Mouse (Mus musculus): ENCODE results near the gene Prss30. TPM values are rescaled to one million over a fixed set of nuclear protein-coding genes. Genes with fewer than 3 reads are reported as not detected.
A peak's percentile ranks its signal among the peaks of the same experiment; 100 is the strongest.

The Prss30 gene
- total RNA-seq, 1 experiment, result not detected

DNA sequence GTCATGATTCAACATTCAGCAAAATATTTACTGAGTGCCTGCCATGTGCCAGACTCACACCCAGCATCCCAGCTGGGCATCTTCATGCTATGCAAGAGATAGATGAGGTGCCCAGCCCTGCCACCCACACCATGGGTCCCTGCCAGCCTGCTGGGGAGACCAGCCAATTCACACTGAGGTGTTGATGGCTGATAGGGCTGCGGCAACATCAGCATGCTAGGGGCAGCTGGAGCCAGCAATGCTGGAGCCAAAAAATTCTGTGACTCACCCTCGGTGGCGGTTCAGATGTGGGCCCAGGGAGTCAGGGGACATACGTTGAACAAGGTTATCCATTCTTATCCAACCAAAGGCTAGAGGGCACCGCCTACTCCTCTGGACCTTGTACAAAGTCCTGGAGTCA lies 20.0 kb upstream of the Prss30 start:
- Histone ChIP-seq H3K9ac (ENCODE audit: insufficient read depth, low read depth, low read length, poor library complexity, severe bottlenecking) (no peak overlapping the region), H3K27ac (ENCODE audit: insufficient read depth, low read depth, low read length, poor library complexity, severe bottlenecking) (no peak overlapping the region), H3K36me3 (ENCODE audit: control insufficient read depth, insufficient read depth, low read length, poor library complexity, severe bottlenecking) (no peaks in the 10 kb centered on the region), H3K4me3 (ENCODE audit: insufficient read depth in 1 of 2, low read depth in 1 of 2, low read length in 2 of 2, poor library complexity in 1 of 2, severe bottlenecking in 1 of 2) (no peak overlapping the region), H3K4me1 (ENCODE audit: control insufficient read depth in 2 of 2, insufficient read depth in 2 of 2, low read length in 2 of 2, poor library complexity in 1 of 2) (peaks cover 2 to 10% of the 10 kb centered on the region in 2 experiments; a peak in 1 of 4 replicates), H3K9me3 (ENCODE audit: control insufficient read depth, insufficient read depth, low read depth, low read length) (no peaks in the 10 kb centered on the region)
- TF ChIP-seq HCFC1 (IDR thresholded peaks at IDR 0.05; ENCODE audit: borderline replicate concordance, insufficient read depth, low read length) (no peak), CHD2 (IDR thresholded peaks at IDR 0.05; ENCODE audit: low read depth, low read length) (no peak), MAFK (IDR thresholded peaks at IDR 0.05; ENCODE audit: insufficient read depth, low read depth, low read length) (no peak), ZC3H11A (IDR thresholded peaks at IDR 0.05; ENCODE audit: borderline replicate concordance, low read depth, low read length) (no peak), ZNF384 (IDR thresholded peaks at IDR 0.05; ENCODE audit: low read depth, low read length) (no peak)
- DNase-seq (ENCODE audit: low read depth, low spot score), result no peak
- in situ Hi-C loops (cut with MboI; ENCODE audit: low sequenced_read_pairs in 2 of 2, unreplicated experiment in 2 of 2), result no loop called here

DNA sequence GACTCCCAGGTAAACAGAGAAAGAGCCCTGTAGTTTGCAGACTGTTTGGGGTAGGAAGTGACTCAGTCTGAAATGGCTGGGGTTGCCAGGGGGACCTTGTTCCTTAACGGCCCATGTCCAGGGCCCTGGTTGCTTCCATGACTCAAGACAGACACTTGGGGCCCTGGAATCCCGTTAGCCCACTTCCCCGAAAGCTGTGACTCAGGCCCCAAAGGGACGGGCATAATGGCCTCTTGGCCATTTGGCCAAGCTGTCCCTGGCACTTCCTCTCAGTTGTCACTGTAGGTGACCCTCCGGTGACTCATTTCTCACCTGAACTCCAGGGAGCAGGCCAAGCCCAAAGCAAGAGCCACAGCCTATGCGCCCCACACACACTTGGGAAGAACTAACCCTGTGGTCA lies 18.0 kb upstream of the Prss30 start:
- H3K36me3 ChIP-seq (ENCODE audit: control insufficient read depth, insufficient read depth, low read length, poor library complexity, severe bottlenecking), result no peaks in the 10 kb centered on the region
- H3K9me3 ChIP-seq (ENCODE audit: control insufficient read depth, insufficient read depth, low read depth, low read length), result no peaks in the 10 kb centered on the region
- in situ Hi-C loops (cut with MboI; ENCODE audit: low sequenced_read_pairs in 2 of 2, unreplicated experiment in 2 of 2), result no loop called here
- H3K4me3 ChIP-seq (ENCODE audit: insufficient read depth in 1 of 2, low read depth in 1 of 2, low read length in 2 of 2, poor library complexity in 1 of 2, severe bottlenecking in 1 of 2), result no peak overlapping the region
- no peak overlapping the region for H3K27ac ChIP-seq (ENCODE audit: insufficient read depth, low read depth, low read length, poor library complexity, severe bottlenecking)
- no peak overlapping the region for H3K9ac ChIP-seq (ENCODE audit: insufficient read depth, low read depth, low read length, poor library complexity, severe bottlenecking)
- DNase-seq (ENCODE audit: low read depth, low spot score), result no peak
- peaks cover 2 to 10% of the 10 kb centered on the region in 2 experiments; a peak in 2 of 4 replicates for H3K4me1 ChIP-seq (ENCODE audit: control insufficient read depth in 2 of 2, insufficient read depth in 2 of 2, low read length in 2 of 2, poor library complexity in 1 of 2)
- TF ChIP-seq CHD2 (IDR thresholded peaks at IDR 0.05; ENCODE audit: low read depth, low read length) (no peak), MAFK (IDR thresholded peaks at IDR 0.05; ENCODE audit: insufficient read depth, low read depth, low read length) (no peak), ZC3H11A (IDR thresholded peaks at IDR 0.05; ENCODE audit: borderline replicate concordance, low read depth, low read length) (no peak), ZNF384 (IDR thresholded peaks at IDR 0.05; ENCODE audit: low read depth, low read length) (no peak), HCFC1 (IDR thresholded peaks at IDR 0.05; ENCODE audit: borderline replicate concordance, insufficient read depth, low read length) (no peak)

DNA sequence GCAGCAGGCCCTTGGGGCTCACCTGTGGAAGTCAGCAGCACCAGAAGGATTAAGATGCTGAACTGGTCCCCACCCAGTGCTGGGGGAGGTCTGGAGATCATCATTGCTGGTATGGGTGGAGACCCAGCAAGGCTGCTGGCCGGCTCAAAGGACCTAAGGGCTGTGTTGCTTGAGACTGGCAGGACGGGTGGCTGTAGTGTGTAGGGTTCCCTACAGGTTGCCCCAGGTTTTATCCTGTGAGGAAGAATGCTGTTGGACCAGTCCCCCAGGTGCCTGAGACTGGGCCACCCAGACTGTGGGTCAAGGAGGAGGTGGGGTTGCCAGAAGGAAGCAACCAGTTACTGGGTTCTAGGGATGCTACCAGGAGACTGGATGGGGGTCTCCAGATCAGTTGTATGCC lies 17.5 kb upstream of the Prss30 start, which contains the start of gene Prss22:
Gene Prss22 (minus strand): TSS at position 200 of the 400 bp plus-strand sequence.
- no peak for TF ChIP-seq CHD2 (IDR thresholded peaks at IDR 0.05; ENCODE audit: low read depth, low read length)
- TF ChIP-seq HCFC1 (IDR thresholded peaks at IDR 0.05; ENCODE audit: borderline replicate concordance, insufficient read depth, low read length), result no peak
- no peak for TF ChIP-seq MAFK (IDR thresholded peaks at IDR 0.05; ENCODE audit: insufficient read depth, low read depth, low read length)
- TF ChIP-seq ZNF384 (IDR thresholded peaks at IDR 0.05; ENCODE audit: low read depth, low read length), result no peak
- TF ChIP-seq ZC3H11A (IDR thresholded peaks at IDR 0.05; ENCODE audit: borderline replicate concordance, low read depth, low read length), result no peak
- in situ Hi-C loops (cut with MboI; ENCODE audit: low sequenced_read_pairs in 2 of 2, unreplicated experiment in 2 of 2), result no loop called here
- no peaks in the 10 kb centered on the region for H3K9me3 ChIP-seq (ENCODE audit: control insufficient read depth, insufficient read depth, low read depth, low read length)
- no peaks in the 10 kb centered on the region for H3K36me3 ChIP-seq (ENCODE audit: control insufficient read depth, insufficient read depth, low read length, poor library complexity, severe bottlenecking)
- H3K4me1 ChIP-seq (ENCODE audit: control insufficient read depth in 2 of 2, insufficient read depth in 2 of 2, low read length in 2 of 2, poor library complexity in 1 of 2), result peaks cover 2 to 14% of the 10 kb centered on the region in 2 experiments; a peak in 2 of 4 replicates
- no peak for DNase-seq (ENCODE audit: low read depth, low spot score)
- H3K27ac ChIP-seq (ENCODE audit: insufficient read depth, low read depth, low read length, poor library complexity, severe bottlenecking), result peak within 1 kb of the TSS; percentile 16; the same call in 1 of the 2 replicates
- no peak within 1 kb of the TSS for H3K9ac ChIP-seq (ENCODE audit: insufficient read depth, low read depth, low read length, poor library complexity, severe bottlenecking)
- H3K4me3 ChIP-seq (ENCODE audit: insufficient read depth in 1 of 2, low read depth in 1 of 2, low read length in 2 of 2, poor library complexity in 1 of 2, severe bottlenecking in 1 of 2), result no peak within 1 kb of the TSS

DNA sequence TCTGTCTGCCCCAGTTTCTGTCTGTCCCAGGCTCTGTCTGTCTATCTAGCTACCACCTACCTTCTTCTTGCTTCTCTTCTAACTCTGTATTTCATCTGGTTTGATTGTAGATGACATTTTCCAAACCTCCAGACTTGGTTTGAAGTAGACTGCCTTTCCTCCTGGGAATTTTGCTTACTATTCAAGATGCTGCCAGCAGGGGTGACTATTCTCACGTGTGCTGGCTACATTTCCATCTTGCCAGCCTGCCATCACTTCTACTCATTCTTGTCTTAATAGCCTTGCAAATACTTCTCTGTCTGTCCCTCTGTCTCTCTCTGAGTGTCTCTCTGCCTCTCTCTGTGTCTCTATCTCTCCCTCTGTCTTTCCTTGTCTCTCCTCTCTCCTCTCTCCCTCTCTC lies 15.1 kb upstream of the Prss30 start:
- no peaks in the 10 kb centered on the region for H3K36me3 ChIP-seq (ENCODE audit: control insufficient read depth, insufficient read depth, low read length, poor library complexity, severe bottlenecking)
- no peak overlapping the region for H3K4me3 ChIP-seq (ENCODE audit: insufficient read depth in 1 of 2, low read depth in 1 of 2, low read length in 2 of 2, poor library complexity in 1 of 2, severe bottlenecking in 1 of 2)
- no peak for DNase-seq (ENCODE audit: low read depth, low spot score)
- H3K9ac ChIP-seq (ENCODE audit: insufficient read depth, low read depth, low read length, poor library complexity, severe bottlenecking), result no peak overlapping the region
- TF ChIP-seq HCFC1 (IDR thresholded peaks at IDR 0.05; ENCODE audit: borderline replicate concordance, insufficient read depth, low read length), result no peak
- TF ChIP-seq MAFK (IDR thresholded peaks at IDR 0.05; ENCODE audit: insufficient read depth, low read depth, low read length), result no peak
- no peak for TF ChIP-seq ZNF384 (IDR thresholded peaks at IDR 0.05; ENCODE audit: low read depth, low read length)
- no peak for TF ChIP-seq CHD2 (IDR thresholded peaks at IDR 0.05; ENCODE audit: low read depth, low read length)
- in situ Hi-C loops (cut with MboI; ENCODE audit: low sequenced_read_pairs in 2 of 2, unreplicated experiment in 2 of 2), result no loop called here
- peaks cover 0 to 21% of the 10 kb centered on the region in 2 experiments; a peak in 2 of 4 replicates for H3K4me1 ChIP-seq (ENCODE audit: control insufficient read depth in 2 of 2, insufficient read depth in 2 of 2, low read length in 2 of 2, poor library complexity in 1 of 2)
- H3K27ac ChIP-seq (ENCODE audit: insufficient read depth, low read depth, low read length, poor library complexity, severe bottlenecking), result no peak overlapping the region
- no peaks in the 10 kb centered on the region for H3K9me3 ChIP-seq (ENCODE audit: control insufficient read depth, insufficient read depth, low read depth, low read length)

DNA sequence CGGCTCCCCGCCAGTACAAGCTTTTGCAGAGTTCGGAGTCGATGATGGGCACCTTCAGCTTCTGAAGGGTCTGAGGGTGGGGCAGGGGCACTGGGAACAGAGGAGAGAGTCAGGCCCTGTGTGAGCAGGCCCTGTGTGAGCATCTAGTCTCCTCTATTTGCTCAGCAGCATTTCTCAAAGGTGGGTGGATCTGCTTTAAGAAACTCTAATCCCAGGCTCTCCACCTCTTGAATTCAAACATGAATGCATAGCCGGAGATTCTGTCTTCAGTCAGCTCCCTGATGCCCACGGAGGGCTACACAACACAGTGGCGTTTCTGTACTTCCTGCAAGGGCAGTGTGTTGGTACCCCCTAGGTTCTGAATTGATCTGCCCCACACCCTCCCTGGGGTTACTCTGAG lies 14.3 kb upstream of the Prss30 start:
- TF ChIP-seq HCFC1 (IDR thresholded peaks at IDR 0.05; ENCODE audit: borderline replicate concordance, insufficient read depth, low read length) (no peak), ZNF384 (IDR thresholded peaks at IDR 0.05; ENCODE audit: low read depth, low read length) (no peak), MAFK (IDR thresholded peaks at IDR 0.05; ENCODE audit: insufficient read depth, low read depth, low read length) (no peak), ZC3H11A (IDR thresholded peaks at IDR 0.05; ENCODE audit: borderline replicate concordance, low read depth, low read length) (no peak), CHD2 (IDR thresholded peaks at IDR 0.05; ENCODE audit: low read depth, low read length) (no peak)
- Histone ChIP-seq H3K27ac (ENCODE audit: insufficient read depth, low read depth, low read length, poor library complexity, severe bottlenecking) (no peak overlapping the region), H3K4me1 (ENCODE audit: control insufficient read depth in 2 of 2, insufficient read depth in 2 of 2, low read length in 2 of 2, poor library complexity in 1 of 2) (peaks cover 0 to 22% of the 10 kb centered on the region in 2 experiments; a peak in 2 of 4 replicates), H3K4me3 (ENCODE audit: insufficient read depth in 1 of 2, low read depth in 1 of 2, low read length in 2 of 2, poor library complexity in 1 of 2, severe bottlenecking in 1 of 2) (no peak overlapping the region), H3K9ac (ENCODE audit: insufficient read depth, low read depth, low read length, poor library complexity, severe bottlenecking) (no peak overlapping the region), H3K36me3 (ENCODE audit: control insufficient read depth, insufficient read depth, low read length, poor library complexity, severe bottlenecking) (no peaks in the 10 kb centered on the region), H3K9me3 (ENCODE audit: control insufficient read depth, insufficient read depth, low read depth, low read length) (no peaks in the 10 kb centered on the region)
- in situ Hi-C loops (cut with MboI; ENCODE audit: low sequenced_read_pairs in 2 of 2, unreplicated experiment in 2 of 2), result no loop called here
- no peak for DNase-seq (ENCODE audit: low read depth, low spot score)

All from ES-E14 (cell line).